Mouse (Mus musculus): ENCODE results near the gene Whamm.

DNA sequence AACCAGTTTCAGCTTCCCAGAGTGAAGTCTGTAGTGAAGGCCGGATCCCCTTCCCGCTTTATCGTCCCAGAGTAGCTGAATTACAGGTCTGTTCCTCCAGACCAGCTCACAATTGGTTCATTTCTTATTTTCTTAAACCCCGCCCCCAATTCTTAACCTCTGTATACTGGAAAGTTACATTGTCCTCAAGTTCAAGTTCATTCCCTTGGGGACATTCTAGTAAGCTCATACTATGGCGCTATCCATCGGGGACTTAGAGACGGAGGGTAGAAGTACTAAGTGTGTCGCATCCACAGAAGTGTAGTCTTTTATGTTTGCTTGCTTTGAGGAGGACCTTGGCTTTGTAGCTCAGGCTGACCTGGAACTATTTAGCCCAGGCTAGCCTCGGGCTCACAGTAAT, 2.8 kb downstream of the Whamm start:
- TF ChIP-seq CTCF (IDR thresholded peaks at IDR 0.05; ENCODE audit: low read depth): no peak
- TF ChIP-seq EP300 (IDR thresholded peaks at IDR 0.05; ENCODE audit: low read depth): no peak

Data from heart, postnatal 0 days (tissue).